Mouse (Mus musculus): ENCODE measurements around the gene Map3k13. TPM values are rescaled to one million over a fixed set of nuclear protein-coding genes. Genes with fewer than 3 reads are reported as not detected.
A peak's percentile ranks its signal among the peaks of the same experiment; 100 is the strongest.

The Map3k13 gene
- polyA plus RNA-seq, 1 experiment, result 0.12 TPM

DNA sequence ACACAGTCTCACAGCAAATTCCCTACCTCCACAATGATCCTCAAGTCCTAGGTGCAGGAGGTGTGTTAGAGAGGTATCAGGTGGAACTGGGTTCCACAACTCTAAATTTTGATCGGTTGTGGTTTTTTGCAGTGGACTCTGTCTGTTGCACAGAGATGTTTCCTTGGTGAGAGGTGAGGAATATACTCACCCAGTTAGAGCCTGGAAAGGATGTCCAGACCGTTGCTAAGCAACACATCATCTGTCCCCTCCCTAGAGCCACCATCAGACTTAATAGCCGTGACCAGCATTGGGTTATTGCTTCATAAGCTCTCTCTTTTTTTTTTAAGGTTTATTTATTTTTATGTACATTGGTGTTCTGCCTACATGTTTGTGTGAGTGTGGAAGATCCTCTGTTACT, 83.6 kb downstream of the Map3k13 start:
- TF ChIP-seq CEBPB (IDR thresholded peaks at IDR 0.05; ENCODE audit: low read depth), result no peak
- no peak for TF ChIP-seq USF1 (IDR thresholded peaks at IDR 0.05; ENCODE audit: low read depth)
- TF ChIP-seq MAX (IDR thresholded peaks at IDR 0.05), result no peak
- TF ChIP-seq CTCF (IDR thresholded peaks at IDR 0.05; ENCODE audit: control insufficient read depth, insufficient read depth, insufficient read length), result no peak
- Histone ChIP-seq H3K79me2 (ENCODE audit: control insufficient read depth, insufficient read depth) (no peaks in the 10 kb centered on the region), H3K4me3 (ENCODE audit: insufficient read depth, poor library complexity, severe bottlenecking) (no peak overlapping the region), H3K36me3 (ENCODE audit: control insufficient read depth, insufficient read depth) (no peaks in the 10 kb centered on the region), H3K27me3 (ENCODE audit: control insufficient read depth, insufficient read depth, insufficient read length) (no peaks in the 10 kb centered on the region), H3K79me3 (ENCODE audit: low read depth) (no peaks in the 10 kb centered on the region), H3ac (ENCODE audit: control insufficient read depth, insufficient read length, low read depth) (no peak overlapping the region)

DNA sequence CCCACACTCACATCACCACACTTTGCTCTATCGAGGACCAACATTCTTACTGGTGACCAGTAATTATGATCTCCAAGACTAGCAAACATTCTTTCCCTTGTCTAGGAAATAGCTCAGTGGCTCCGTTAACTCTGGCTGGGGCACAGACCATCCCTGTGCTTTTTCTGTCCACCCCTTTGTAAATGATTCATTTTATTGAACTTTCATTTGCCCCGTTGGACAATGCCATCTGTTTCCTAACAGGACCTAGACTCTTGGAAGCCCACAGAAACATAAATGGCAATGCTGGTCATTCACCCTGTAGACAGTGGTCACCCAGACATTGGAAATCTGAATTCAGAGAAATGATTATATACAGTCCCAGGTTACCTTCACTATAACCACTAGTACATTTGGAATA, 84.7 kb downstream of the Map3k13 start:
- Histone ChIP-seq H3K79me3 (ENCODE audit: low read depth) (no peaks in the 10 kb centered on the region), H3ac (ENCODE audit: control insufficient read depth, insufficient read length, low read depth) (no peak overlapping the region), H3K79me2 (ENCODE audit: control insufficient read depth, insufficient read depth) (no peaks in the 10 kb centered on the region), H3K27me3 (ENCODE audit: control insufficient read depth, insufficient read depth, insufficient read length) (no peaks in the 10 kb centered on the region), H3K36me3 (ENCODE audit: control insufficient read depth, insufficient read depth) (no peaks in the 10 kb centered on the region), H3K4me3 (ENCODE audit: insufficient read depth, poor library complexity, severe bottlenecking) (no peak overlapping the region)
- TF ChIP-seq MYOG (IDR thresholded peaks at IDR 0.05; ENCODE audit: control insufficient read depth, extremely low read depth, insufficient read length) (no peak), CTCF (IDR thresholded peaks at IDR 0.05; ENCODE audit: control insufficient read depth, insufficient read depth, insufficient read length) (no peak), FOSL1 (IDR thresholded peaks at IDR 0.05; ENCODE audit: insufficient read depth, low read length, poor library complexity, severe bottlenecking) (no peak), USF1 (IDR thresholded peaks at IDR 0.05; ENCODE audit: low read depth) (no peak), CEBPB (IDR thresholded peaks at IDR 0.05; ENCODE audit: low read depth) (no peak), MAX (IDR thresholded peaks at IDR 0.05) (no peak), MYOD1 (IDR thresholded peaks at IDR 0.05; ENCODE audit: control insufficient read depth, insufficient read length, low read depth) (no peak)

DNA sequence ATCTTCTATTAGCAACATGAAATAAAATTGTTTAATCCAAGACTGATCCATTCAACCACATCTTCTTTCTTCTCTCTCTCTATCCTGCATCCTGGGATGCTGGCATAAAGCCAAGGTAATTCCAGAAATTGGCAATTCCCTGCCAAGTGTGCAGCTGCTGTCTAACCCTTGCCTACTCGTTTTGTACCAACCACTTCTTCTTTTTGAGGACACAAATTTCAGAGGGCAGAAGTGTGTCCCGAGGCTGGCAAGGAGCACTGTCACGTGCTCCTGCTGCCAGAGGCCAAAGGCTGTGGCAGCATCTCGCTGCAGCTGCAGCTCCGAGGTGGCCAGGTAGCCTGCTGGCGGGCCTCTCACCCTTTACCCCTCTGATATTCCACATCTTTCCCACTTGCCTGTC, 87.0 kb downstream of the Map3k13 start:
- Histone ChIP-seq H3K27me3 (ENCODE audit: control insufficient read depth, insufficient read depth, insufficient read length) (no peaks in the 10 kb centered on the region), H3ac (ENCODE audit: control insufficient read depth, insufficient read length, low read depth) (no peak overlapping the region), H3K79me3 (ENCODE audit: low read depth) (no peaks in the 10 kb centered on the region), H3K36me3 (ENCODE audit: control insufficient read depth, insufficient read depth) (no peaks in the 10 kb centered on the region), H3K4me3 (ENCODE audit: insufficient read depth, poor library complexity, severe bottlenecking) (no peak overlapping the region), H3K79me2 (ENCODE audit: control insufficient read depth, insufficient read depth) (no peaks in the 10 kb centered on the region)
- no peak for TF ChIP-seq FOSL1 (IDR thresholded peaks at IDR 0.05; ENCODE audit: insufficient read depth, low read length, poor library complexity, severe bottlenecking)
- TF ChIP-seq USF1 (IDR thresholded peaks at IDR 0.05; ENCODE audit: low read depth), result peak; percentile 58
- no peak for TF ChIP-seq MAX (IDR thresholded peaks at IDR 0.05)
- no peak for TF ChIP-seq CEBPB (IDR thresholded peaks at IDR 0.05; ENCODE audit: low read depth)
- no peak for TF ChIP-seq CTCF (IDR thresholded peaks at IDR 0.05; ENCODE audit: control insufficient read depth, insufficient read depth, insufficient read length)
- TF ChIP-seq MYOG (IDR thresholded peaks at IDR 0.05; ENCODE audit: control insufficient read depth, extremely low read depth, insufficient read length), result no peak

DNA sequence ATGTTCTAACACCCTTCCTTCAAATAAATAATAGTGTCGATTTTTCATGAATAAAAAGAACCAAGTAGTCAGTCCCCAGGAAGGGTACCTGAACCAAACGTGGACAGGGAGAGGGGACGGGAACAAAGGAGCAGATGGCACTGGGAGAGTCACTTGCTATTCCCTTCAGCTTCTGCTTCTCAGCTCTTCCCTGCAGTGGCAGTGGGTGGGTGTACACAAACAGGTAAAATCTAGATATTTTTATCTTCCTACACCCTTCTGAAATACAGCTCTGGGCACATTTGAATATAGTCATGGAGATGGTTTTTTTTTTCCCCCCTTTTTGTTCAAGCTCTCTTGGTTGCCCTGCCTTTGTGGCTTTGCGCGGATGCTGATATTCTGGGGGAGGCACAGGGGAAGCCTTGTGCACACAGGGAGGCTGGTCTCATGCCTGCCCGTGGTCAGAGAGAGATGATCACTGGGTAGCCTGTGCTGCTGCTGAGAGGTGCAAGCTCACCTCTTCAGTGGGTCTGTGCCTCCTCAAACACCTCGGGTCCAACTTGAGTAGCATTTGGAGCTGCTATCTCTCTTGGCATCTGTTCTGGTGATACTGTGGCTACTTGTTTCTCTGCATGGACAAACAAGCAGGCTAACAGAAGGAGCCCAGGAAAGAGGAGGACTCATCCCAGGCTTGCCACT, 87.6 kb downstream of the Map3k13 start:
- TF ChIP-seq FOSL1 (IDR thresholded peaks at IDR 0.05; ENCODE audit: insufficient read depth, low read length, poor library complexity, severe bottlenecking) (no peak), MAX (IDR thresholded peaks at IDR 0.05) (no peak), USF1 (IDR thresholded peaks at IDR 0.05; ENCODE audit: low read depth) (no peak), CTCF (IDR thresholded peaks at IDR 0.05; ENCODE audit: control insufficient read depth, insufficient read depth, insufficient read length) (no peak), MYOG (IDR thresholded peaks at IDR 0.05; ENCODE audit: control insufficient read depth, extremely low read depth, insufficient read length) (no peak), MYOD1 (IDR thresholded peaks at IDR 0.05; ENCODE audit: control insufficient read depth, insufficient read length, low read depth) (no peak), CEBPB (IDR thresholded peaks at IDR 0.05; ENCODE audit: low read depth) (no peak)
- Histone ChIP-seq H3K27me3 (ENCODE audit: control insufficient read depth, insufficient read depth, insufficient read length) (no peaks in the 10 kb centered on the region), H3K4me3 (ENCODE audit: insufficient read depth, poor library complexity, severe bottlenecking) (no peak overlapping the region), H3K79me3 (ENCODE audit: low read depth) (no peaks in the 10 kb centered on the region), H3K79me2 (ENCODE audit: control insufficient read depth, insufficient read depth) (no peaks in the 10 kb centered on the region), H3ac (ENCODE audit: control insufficient read depth, insufficient read length, low read depth) (no peak overlapping the region), H3K36me3 (ENCODE audit: control insufficient read depth, insufficient read depth) (no peaks in the 10 kb centered on the region)

DNA sequence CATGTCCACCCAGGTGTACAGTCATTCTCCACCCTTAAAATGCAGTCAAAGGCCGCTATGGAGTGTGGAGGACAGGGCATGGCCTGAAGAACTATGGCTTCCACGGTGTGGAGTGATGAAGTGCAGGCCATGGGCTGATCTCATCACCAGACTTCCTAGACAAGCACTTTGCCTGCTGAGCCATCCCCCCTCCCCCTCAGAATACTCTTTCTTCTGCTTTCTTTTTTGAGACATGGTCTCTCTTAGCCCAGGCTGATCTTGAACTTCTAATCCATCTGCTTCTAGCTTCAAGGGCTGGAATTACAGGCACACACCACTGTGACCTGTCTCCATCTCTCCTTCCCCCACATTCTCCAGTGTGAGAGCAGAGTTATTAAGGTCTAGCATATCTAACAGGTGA, 93.5 kb downstream of the Map3k13 start:
- TF ChIP-seq FOSL1 (IDR thresholded peaks at IDR 0.05; ENCODE audit: insufficient read depth, low read length, poor library complexity, severe bottlenecking) (no peak), CTCF (IDR thresholded peaks at IDR 0.05; ENCODE audit: control insufficient read depth, insufficient read depth, insufficient read length) (no peak), USF1 (IDR thresholded peaks at IDR 0.05; ENCODE audit: low read depth) (no peak), CEBPB (IDR thresholded peaks at IDR 0.05; ENCODE audit: low read depth) (no peak), MYOD1 (IDR thresholded peaks at IDR 0.05; ENCODE audit: control insufficient read depth, insufficient read length, low read depth) (no peak), MYOG (IDR thresholded peaks at IDR 0.05; ENCODE audit: control insufficient read depth, extremely low read depth, insufficient read length) (no peak), MAX (IDR thresholded peaks at IDR 0.05) (no peak)
- Histone ChIP-seq H3K4me3 (ENCODE audit: insufficient read depth, poor library complexity, severe bottlenecking) (no peak overlapping the region), H3K27me3 (ENCODE audit: control insufficient read depth, insufficient read depth, insufficient read length) (no peaks in the 10 kb centered on the region), H3ac (ENCODE audit: control insufficient read depth, insufficient read length, low read depth) (no peak overlapping the region), H3K36me3 (ENCODE audit: control insufficient read depth, insufficient read depth) (no peaks in the 10 kb centered on the region), H3K79me2 (ENCODE audit: control insufficient read depth, insufficient read depth) (no peaks in the 10 kb centered on the region), H3K79me3 (ENCODE audit: low read depth) (no peaks in the 10 kb centered on the region)

DNA sequence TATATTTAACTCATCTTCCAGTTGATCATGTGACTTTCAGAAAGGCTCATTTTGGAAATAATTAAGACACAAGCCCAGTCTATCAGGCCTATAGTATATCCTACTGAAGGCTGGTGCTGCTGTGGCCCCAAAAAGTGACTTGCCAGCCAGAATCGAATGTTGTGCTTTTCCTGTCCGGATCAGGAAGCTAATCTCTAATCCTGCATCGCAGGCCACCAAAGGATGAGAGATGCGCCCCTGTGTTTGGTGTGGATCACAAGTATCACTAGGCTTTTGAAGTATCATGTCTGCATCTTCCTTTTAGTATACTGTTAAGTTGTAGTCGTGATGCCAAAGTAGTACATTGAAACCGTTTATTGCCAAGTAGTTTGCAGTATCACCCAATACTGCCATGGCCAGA, 99.7 kb downstream of the Map3k13 start:
- H3K79me2 ChIP-seq (ENCODE audit: control insufficient read depth, insufficient read depth), result no peaks in the 10 kb centered on the region
- H3K27me3 ChIP-seq (ENCODE audit: control insufficient read depth, insufficient read depth, insufficient read length), result no peaks in the 10 kb centered on the region
- no peak overlapping the region for H3ac ChIP-seq (ENCODE audit: control insufficient read depth, insufficient read length, low read depth)
- H3K4me3 ChIP-seq (ENCODE audit: insufficient read depth, poor library complexity, severe bottlenecking), result no peak overlapping the region
- TF ChIP-seq MAX (IDR thresholded peaks at IDR 0.05), result no peak
- TF ChIP-seq USF1 (IDR thresholded peaks at IDR 0.05; ENCODE audit: low read depth), result no peak
- TF ChIP-seq MYOD1 (IDR thresholded peaks at IDR 0.05; ENCODE audit: control insufficient read depth, insufficient read length, low read depth), result no peak
- no peak for TF ChIP-seq CEBPB (IDR thresholded peaks at IDR 0.05; ENCODE audit: low read depth)
- TF ChIP-seq FOSL1 (IDR thresholded peaks at IDR 0.05; ENCODE audit: insufficient read depth, low read length, poor library complexity, severe bottlenecking), result no peak
- no peak for TF ChIP-seq CTCF (IDR thresholded peaks at IDR 0.05; ENCODE audit: control insufficient read depth, insufficient read depth, insufficient read length)
- TF ChIP-seq MYOG (IDR thresholded peaks at IDR 0.05; ENCODE audit: control insufficient read depth, extremely low read depth, insufficient read length), result no peak
- H3K79me3 ChIP-seq (ENCODE audit: low read depth), result no peaks in the 10 kb centered on the region
- no peaks in the 10 kb centered on the region for H3K36me3 ChIP-seq (ENCODE audit: control insufficient read depth, insufficient read depth)
